Mouse (Mus musculus): ENCODE measurements at regions not wholly inside any gene's neighbourhood (a gene's known extent, or its start where the extent isn't known, plus 50 kb on each side); places are given as distances from the start of the nearest gene placed in this dataset.

- no peak for TF ChIP-seq CTCF (IDR thresholded peaks at IDR 0.05; ENCODE audit: low read depth, low read length)
- no peak for TF ChIP-seq POLR2A (IDR thresholded peaks at IDR 0.05; ENCODE audit: extremely low read depth, insufficient read depth, low read length)
These were observed 871.2 kb downstream of the Defb40 start for GRCm38 (mm10) chr8:18106827-18107226.

Measured in liver, adult 2 months (tissue).